In the genomic region with DNA sequence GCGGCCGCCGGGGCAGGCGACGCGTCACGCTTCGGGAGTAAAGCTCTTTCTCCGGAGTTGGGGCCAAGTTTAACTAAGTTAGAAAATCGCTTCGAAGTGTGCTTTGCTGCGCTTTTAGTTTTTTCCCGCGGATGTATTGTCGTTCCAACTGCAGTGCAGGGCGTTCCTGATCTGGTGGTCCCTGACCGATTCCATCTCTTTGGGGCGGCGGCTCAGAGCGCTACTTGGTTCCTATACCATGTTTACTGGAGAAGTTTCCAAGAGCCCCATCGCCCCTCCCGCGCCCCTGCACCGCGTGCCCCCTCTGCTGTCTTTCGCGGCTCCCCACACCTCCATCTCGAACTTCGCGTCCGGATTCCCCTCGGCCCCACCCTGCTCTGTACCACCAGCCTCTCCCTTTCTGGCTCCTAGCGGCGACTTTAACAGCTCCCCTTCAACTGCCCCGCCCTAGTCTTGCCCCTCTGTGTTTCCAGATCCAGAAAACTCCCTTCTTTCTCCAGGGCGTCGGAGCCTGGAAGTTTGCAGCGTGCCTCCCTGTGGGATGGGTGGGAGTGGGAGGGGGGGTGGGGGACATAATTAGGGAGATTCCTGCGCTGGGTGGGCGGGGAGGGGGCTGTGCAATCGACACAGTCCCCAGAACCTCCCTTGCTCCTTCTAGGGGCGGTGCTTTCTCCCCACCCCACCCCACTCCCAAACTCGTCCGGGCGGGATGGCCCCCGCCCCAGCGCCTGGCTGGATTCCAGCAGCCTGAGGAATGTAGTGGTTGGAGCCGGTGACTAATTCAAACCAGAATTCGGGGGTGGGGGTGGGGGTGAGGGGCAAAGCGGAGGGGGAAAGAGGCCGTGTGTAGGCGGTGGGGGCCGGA, we compare ENCODE assay signal across 8 mouse cellular contexts. TPM values are rescaled to one million over a fixed set of nuclear protein-coding genes. Genes with fewer than 3 reads are reported as not detected.
A peak's percentile ranks its signal among the peaks of the same experiment; 100 is the strongest.
DNase-seq lines count a peak whose midpoint lies in the region; ATAC-seq and TF ChIP-seq lines count a peak whose summit lies in the region.

No protein-coding gene starts in this region.

- peaks cover 2% of the 10 kb centered on the region; the same call in 1 of the 2 replicates for H3K4me1 ChIP-seq in embryonic facial prominence, embryonic 11.5 days (ENCODE audit: control insufficient read depth, insufficient read depth, low read length)
- peaks cover 85% of the 10 kb centered on the region for H3K4me1 ChIP-seq in heart, embryonic 13.5 days
- peaks cover 52% of the 10 kb centered on the region for H3K4me1 ChIP-seq in kidney, embryonic 16.5 days (ENCODE audit: insufficient read depth, low read length)
- peaks cover 39% of the 10 kb centered on the region for H3K4me1 ChIP-seq in small intestine, adult 2 months (ENCODE audit: control insufficient read depth, insufficient read depth, insufficient read length, low read length)

- DNase-seq in right cerebral cortex, postnatal 4 days, result peak; percentile 53
- DNase-seq in right cerebral cortex, postnatal 25 days, result no peak
- peak; percentile 92 for DNase-seq in embryonic facial prominence, embryonic 11.5 days (ENCODE audit: low spot score)
- peak; percentile 93 to 96 for DNase-seq in lung, postnatal 4 days
- no peak for DNase-seq in layer of hippocampus, postnatal 14 days (ENCODE audit: low spot score in 2 of 2)

- under 1% methylated on average over 52 of the region's 53 CpGs for WGBS in embryonic facial prominence, embryonic 11.5 days
- WGBS in heart, embryonic 13.5 days, result 1% methylated on average over 52 of the region's 53 CpGs
- WGBS in kidney, embryonic 16.5 days, result under 1% methylated on average over 52 of the region's 53 CpGs
- under 1% methylated on average over 53 of the region's 53 CpGs for WGBS in small intestine, adult 2 months

- H3K9me3 ChIP-seq in embryonic facial prominence, embryonic 11.5 days (replicated peaks; ENCODE audit: control insufficient read depth, low read length), result no peaks in the 10 kb centered on the region
- no peaks in the 10 kb centered on the region for H3K9me3 ChIP-seq in heart, embryonic 13.5 days
- H3K9me3 ChIP-seq in kidney, embryonic 16.5 days (ENCODE audit: low read length), result no peaks in the 10 kb centered on the region

- no peaks in the 10 kb centered on the region for H3K27me3 ChIP-seq in embryonic facial prominence, embryonic 11.5 days (ENCODE audit: control insufficient read depth, insufficient read depth, low read length)
- no peaks in the 10 kb centered on the region for H3K27me3 ChIP-seq in heart, embryonic 13.5 days (replicated peaks)
- peaks cover 6% of the 10 kb centered on the region; the same call in 1 of the 2 replicates for H3K27me3 ChIP-seq in kidney, embryonic 16.5 days (ENCODE audit: insufficient read depth, low read length)
- no peaks in the 10 kb centered on the region for H3K27me3 ChIP-seq in small intestine, adult 2 months (ENCODE audit: control insufficient read depth, insufficient read depth, low read length)

- H3K9ac ChIP-seq in embryonic facial prominence, embryonic 11.5 days (replicated peaks; ENCODE audit: low read length), result peak overlapping the region; percentile 67
- H3K9ac ChIP-seq in heart, embryonic 13.5 days, result peak overlapping the region; percentile 90
- H3K9ac ChIP-seq in kidney, embryonic 16.5 days (replicated peaks; ENCODE audit: low read length), result peak overlapping the region; percentile 82

- no peak; the same call in 1 of the 2 replicates for TF ChIP-seq CTCF in small intestine, adult 2 months (IDR thresholded peaks at IDR 0.05; ENCODE audit: extremely low read depth, insufficient read length, insufficient replicate concordance, low read depth, low read length)

- peak; percentile 79 for ATAC-seq in embryonic facial prominence, embryonic 11.5 days (replicated peaks; ENCODE audit: insufficient number of reproducible peaks, low FRiP score, low TSS enrichment, low read depth)
- ATAC-seq in heart, embryonic 13.5 days (ENCODE audit: extremely low read depth, insufficient number of reproducible peaks, low FRiP score, low TSS enrichment), result peak; percentile 72
- ATAC-seq in kidney, embryonic 16.5 days (ENCODE audit: low FRiP score, low TSS enrichment), result peak; percentile 77

- no peak; the same call in 1 of the 2 replicates for TF ChIP-seq POLR2A in small intestine, adult 2 months (IDR thresholded peaks at IDR 0.05; ENCODE audit: low read depth, low read length)

- H3K4me2 ChIP-seq in embryonic facial prominence, embryonic 11.5 days (ENCODE audit: low read depth, low read length), result peak overlapping the region; percentile 87
- H3K4me2 ChIP-seq in heart, embryonic 13.5 days, result peak overlapping the region; percentile 71
- H3K4me2 ChIP-seq in kidney, embryonic 16.5 days (replicated peaks; ENCODE audit: low read depth, low read length), result peak overlapping the region; percentile 89

- H3K27ac ChIP-seq in embryonic facial prominence, embryonic 11.5 days (replicated peaks; ENCODE audit: low read depth, low read length), result peak overlapping the region; percentile 71
- H3K27ac ChIP-seq in heart, embryonic 13.5 days (replicated peaks), result peak overlapping the region; percentile 93
- peak overlapping the region; percentile 91 for H3K27ac ChIP-seq in kidney, embryonic 16.5 days (ENCODE audit: low read length)
- H3K27ac ChIP-seq in small intestine, adult 2 months (ENCODE audit: insufficient read depth, low read depth, low read length), result peak overlapping the region; percentile 94

- peak overlapping the region; percentile 56 for H3K4me3 ChIP-seq in embryonic facial prominence, embryonic 11.5 days (ENCODE audit: low read depth, low read length)
- peak overlapping the region; percentile 71 for H3K4me3 ChIP-seq in heart, embryonic 13.5 days
- H3K4me3 ChIP-seq in kidney, embryonic 16.5 days (ENCODE audit: low read length), result peak overlapping the region; percentile 73
- H3K4me3 ChIP-seq in small intestine, adult 2 months (ENCODE audit: low read depth, low read length), result peak overlapping the region; percentile 73

- H3K36me3 ChIP-seq in embryonic facial prominence, embryonic 11.5 days (replicated peaks; ENCODE audit: control insufficient read depth, insufficient read depth, low read depth, low read length), result no peaks in the 10 kb centered on the region
- no peaks in the 10 kb centered on the region for H3K36me3 ChIP-seq in heart, embryonic 13.5 days
- H3K36me3 ChIP-seq in kidney, embryonic 16.5 days (ENCODE audit: insufficient read depth, low read length), result no peaks in the 10 kb centered on the region
- H3K36me3 ChIP-seq in small intestine, adult 2 months (ENCODE audit: control insufficient read depth, insufficient read depth, low read length), result peaks cover 1% of the 10 kb centered on the region; the same call in 1 of the 2 replicates

RNA-seq across cellular contexts. Expression of gene Ahnak, which starts 0.7 kb away (rescaled TPM):
- 10.6 and 11.5 TPM in 2 replicates for polyA plus RNA-seq in embryonic facial prominence, embryonic 11.5 days (2014; fragmentation: Nextera tagmentation; extraction: Ambion mirVana)
- 22.8 TPM in 2 replicates for polyA plus RNA-seq in heart, embryonic 13.5 days (2015; fragmentation: Nextera tagmentation; extraction: Ambion mirVana)
- polyA plus RNA-seq in kidney, embryonic 16.5 days (2015; fragmentation: Nextera tagmentation; extraction: Ambion mirVana), result 14.0 and 14.4 TPM in 2 replicates
- 5.1 and 14.7 TPM in 2 replicates for polyA plus RNA-seq in small intestine, adult 2 months (2012; rRNA removed)
- 10 to 100 TPM; 20.7 to 22.5 TPM for total RNA-seq in layer of hippocampus, postnatal 14 days (2021)

RNA-seq across cellular contexts. Expression of gene Eef1g, which starts 23.0 kb away (rescaled TPM):
- 535 and 538 TPM in 2 replicates for polyA plus RNA-seq in embryonic facial prominence, embryonic 11.5 days (2014; fragmentation: Nextera tagmentation; extraction: Ambion mirVana)
- polyA plus RNA-seq in heart, embryonic 13.5 days (2015; fragmentation: Nextera tagmentation; extraction: Ambion mirVana), result 251 and 281 TPM in 2 replicates
- 436 and 455 TPM in 2 replicates for polyA plus RNA-seq in kidney, embryonic 16.5 days (2015; fragmentation: Nextera tagmentation; extraction: Ambion mirVana)
- 90.2 and 129 TPM in 2 replicates for polyA plus RNA-seq in small intestine, adult 2 months (2012; rRNA removed)
- total RNA-seq in layer of hippocampus, postnatal 14 days (2021), result 100 to 1,000 TPM; 198 to 230 TPM

RNA-seq across cellular contexts. Expression of gene Tut1, which starts 36.2 kb away (rescaled TPM):
- 25.5 and 28.0 TPM in 2 replicates for polyA plus RNA-seq in embryonic facial prominence, embryonic 11.5 days (2014; fragmentation: Nextera tagmentation; extraction: Ambion mirVana)
- polyA plus RNA-seq in heart, embryonic 13.5 days (2015; fragmentation: Nextera tagmentation; extraction: Ambion mirVana), result 16.3 and 17.1 TPM in 2 replicates
- 36.0 and 38.3 TPM in 2 replicates for polyA plus RNA-seq in kidney, embryonic 16.5 days (2015; fragmentation: Nextera tagmentation; extraction: Ambion mirVana)
- 5.6 and 13.2 TPM in 2 replicates for polyA plus RNA-seq in small intestine, adult 2 months (2012; rRNA removed)
- 10 to 100 TPM; 15.0 to 17.3 TPM for total RNA-seq in layer of hippocampus, postnatal 14 days (2021)

RNA-seq across cellular contexts. Expression of gene Mta2, which starts 48.1 kb away (rescaled TPM):
- 57.5 and 57.6 TPM in 2 replicates for polyA plus RNA-seq in embryonic facial prominence, embryonic 11.5 days (2014; fragmentation: Nextera tagmentation; extraction: Ambion mirVana)
- 83.6 and 88.0 TPM in 2 replicates for polyA plus RNA-seq in heart, embryonic 13.5 days (2015; fragmentation: Nextera tagmentation; extraction: Ambion mirVana)
- 179 and 180 TPM in 2 replicates for polyA plus RNA-seq in kidney, embryonic 16.5 days (2015; fragmentation: Nextera tagmentation; extraction: Ambion mirVana)
- polyA plus RNA-seq in small intestine, adult 2 months (2012; rRNA removed), result 15.0 and 21.7 TPM in 2 replicates
- 10 to 100 TPM; 52.4 to 56.6 TPM for total RNA-seq in layer of hippocampus, postnatal 14 days (2021)

Comparison
In these comparisons a context has a peak if more than half of its experiments do, and no peak if none do; other contexts are left out.
1. DNase-seq: peak in right cerebral cortex, postnatal 4 days (single experiment), embryonic facial prominence, embryonic 11.5 days (single experiment) and lung, postnatal 4 days (2 of 2); none in right cerebral cortex, postnatal 25 days (single experiment) and layer of hippocampus, postnatal 14 days (0 of 2).
2. Peak in every context shown above with its lines, with median percentiles within 50 percentile points of each other: ATAC-seq, H3K27ac ChIP-seq, H3K4me2 ChIP-seq, H3K4me3 ChIP-seq and H3K9ac ChIP-seq.